Mouse (Mus musculus): ENCODE measurements around the gene Klhdc3. TPM values are rescaled to one million over a fixed set of nuclear protein-coding genes. Genes with fewer than 3 reads are reported as not detected.

Klhdc3 gene
- polyA plus RNA-seq, 1 experiment, result 99.3 TPM

GRCm38 (mm10) chr17:46701489-46701888 lies 20.8 kb upstream of the Klhdc3 start:
- Histone ChIP-seq H3K36me3 (ENCODE audit: control insufficient read depth, insufficient read depth, low read length) (peaks cover 3% of the 10 kb centered on the region; the same call in 1 of the 2 replicates), H3K27ac (ENCODE audit: insufficient read depth, low read depth, low read length) (no peak overlapping the region), H3K4me1 (ENCODE audit: control insufficient read depth, insufficient read depth, insufficient read length, low read length) (peaks cover 32% of the 10 kb centered on the region), H3K27me3 (ENCODE audit: control insufficient read depth, insufficient read depth, low read length) (no peaks in the 10 kb centered on the region), H3K4me3 (ENCODE audit: low read depth, low read length) (no peak overlapping the region)
- WGBS, result 79% methylated on average over 12 of the region's 12 CpGs
- no peak for TF ChIP-seq POLR2A (IDR thresholded peaks at IDR 0.05; ENCODE audit: low read depth, low read length)
- TF ChIP-seq CTCF (IDR thresholded peaks at IDR 0.05; ENCODE audit: extremely low read depth, insufficient read length, insufficient replicate concordance, low read depth, low read length), result no peak

GRCm38 (mm10) chr17:46699912-46700311 lies 19.2 kb upstream of the Klhdc3 start:
- H3K4me1 ChIP-seq (ENCODE audit: control insufficient read depth, insufficient read depth, insufficient read length, low read length), result peaks cover 32% of the 10 kb centered on the region
- H3K27ac ChIP-seq (ENCODE audit: insufficient read depth, low read depth, low read length), result peak overlapping the region; percentile 45
- TF ChIP-seq CTCF (IDR thresholded peaks at IDR 0.05; ENCODE audit: extremely low read depth, insufficient read length, insufficient replicate concordance, low read depth, low read length), result no peak
- TF ChIP-seq POLR2A (IDR thresholded peaks at IDR 0.05; ENCODE audit: low read depth, low read length), result no peak
- 86% methylated on average over 3 of the region's 3 CpGs for WGBS
- no peak overlapping the region for H3K4me3 ChIP-seq (ENCODE audit: low read depth, low read length)
- H3K27me3 ChIP-seq (ENCODE audit: control insufficient read depth, insufficient read depth, low read length), result no peaks in the 10 kb centered on the region
- peaks cover 3% of the 10 kb centered on the region; the same call in 1 of the 2 replicates for H3K36me3 ChIP-seq (ENCODE audit: control insufficient read depth, insufficient read depth, low read length)

GRCm38 (mm10) chr17:46699245-46699644 lies 18.5 kb upstream of the Klhdc3 start:
- 62% methylated on average over 5 of the region's 5 CpGs for WGBS
- TF ChIP-seq CTCF (IDR thresholded peaks at IDR 0.05; ENCODE audit: extremely low read depth, insufficient read length, insufficient replicate concordance, low read depth, low read length) (no peak), POLR2A (IDR thresholded peaks at IDR 0.05; ENCODE audit: low read depth, low read length) (no peak)
- Histone ChIP-seq H3K27ac (ENCODE audit: insufficient read depth, low read depth, low read length) (peak overlapping the region; percentile 68), H3K27me3 (ENCODE audit: control insufficient read depth, insufficient read depth, low read length) (no peaks in the 10 kb centered on the region), H3K4me3 (ENCODE audit: low read depth, low read length) (no peak overlapping the region), H3K4me1 (ENCODE audit: control insufficient read depth, insufficient read depth, insufficient read length, low read length) (peaks cover 32% of the 10 kb centered on the region), H3K36me3 (ENCODE audit: control insufficient read depth, insufficient read depth, low read length) (peaks cover 3% of the 10 kb centered on the region; the same call in 1 of the 2 replicates)

GRCm38 (mm10) chr17:46698515-46698914 lies 17.8 kb upstream of the Klhdc3 start:
- Histone ChIP-seq H3K36me3 (ENCODE audit: control insufficient read depth, insufficient read depth, low read length) (peaks cover 3% of the 10 kb centered on the region; the same call in 1 of the 2 replicates), H3K27me3 (ENCODE audit: control insufficient read depth, insufficient read depth, low read length) (no peaks in the 10 kb centered on the region), H3K27ac (ENCODE audit: insufficient read depth, low read depth, low read length) (peak overlapping the region; percentile 68), H3K4me3 (ENCODE audit: low read depth, low read length) (no peak overlapping the region), H3K4me1 (ENCODE audit: control insufficient read depth, insufficient read depth, insufficient read length, low read length) (peaks cover 27% of the 10 kb centered on the region)
- no peak for TF ChIP-seq POLR2A (IDR thresholded peaks at IDR 0.05; ENCODE audit: low read depth, low read length)
- no peak for TF ChIP-seq CTCF (IDR thresholded peaks at IDR 0.05; ENCODE audit: extremely low read depth, insufficient read length, insufficient replicate concordance, low read depth, low read length)
- 87% methylated on average over 6 of the region's 6 CpGs for WGBS

- Histone ChIP-seq H3K4me3 (ENCODE audit: low read depth, low read length) (no peak overlapping the region), H3K27ac (ENCODE audit: insufficient read depth, low read depth, low read length) (no peak overlapping the region), H3K4me1 (ENCODE audit: control insufficient read depth, insufficient read depth, insufficient read length, low read length) (peaks cover 14% of the 10 kb centered on the region), H3K27me3 (ENCODE audit: control insufficient read depth, insufficient read depth, low read length) (no peaks in the 10 kb centered on the region), H3K36me3 (ENCODE audit: control insufficient read depth, insufficient read depth, low read length) (peaks cover 11% of the 10 kb centered on the region; the same call in 1 of the 2 replicates)
- no peak for TF ChIP-seq CTCF (IDR thresholded peaks at IDR 0.05; ENCODE audit: extremely low read depth, insufficient read length, insufficient replicate concordance, low read depth, low read length)
- TF ChIP-seq POLR2A (IDR thresholded peaks at IDR 0.05; ENCODE audit: low read depth, low read length), result no peak
- 92% methylated on average over 1 of the region's 1 CpGs for WGBS
These were observed 13.9 kb upstream of the Klhdc3 start for GRCm38 (mm10) chr17:46694517-46695063.

- Histone ChIP-seq H3K27ac (ENCODE audit: insufficient read depth, low read depth, low read length) (no peak overlapping the region), H3K4me3 (ENCODE audit: low read depth, low read length) (no peak overlapping the region), H3K36me3 (ENCODE audit: control insufficient read depth, insufficient read depth, low read length) (peaks cover 24% of the 10 kb centered on the region), H3K27me3 (ENCODE audit: control insufficient read depth, insufficient read depth, low read length) (no peaks in the 10 kb centered on the region), H3K4me1 (ENCODE audit: control insufficient read depth, insufficient read depth, insufficient read length, low read length) (no peaks in the 10 kb centered on the region)
- 84% methylated on average over 2 of the region's 2 CpGs for WGBS
- TF ChIP-seq CTCF (IDR thresholded peaks at IDR 0.05; ENCODE audit: extremely low read depth, insufficient read length, insufficient replicate concordance, low read depth, low read length) (no peak), POLR2A (IDR thresholded peaks at IDR 0.05; ENCODE audit: low read depth, low read length) (no peak)
These were observed 10.7 kb upstream of the Klhdc3 start for GRCm38 (mm10) chr17:46691390-46691789.

GRCm38 (mm10) chr17:46690665-46691064 lies 10.0 kb upstream of the Klhdc3 start:
- H3K4me1 ChIP-seq (ENCODE audit: control insufficient read depth, insufficient read depth, insufficient read length, low read length), result no peaks in the 10 kb centered on the region
- H3K36me3 ChIP-seq (ENCODE audit: control insufficient read depth, insufficient read depth, low read length), result peaks cover 31% of the 10 kb centered on the region
- H3K27me3 ChIP-seq (ENCODE audit: control insufficient read depth, insufficient read depth, low read length), result no peaks in the 10 kb centered on the region
- TF ChIP-seq CTCF (IDR thresholded peaks at IDR 0.05; ENCODE audit: extremely low read depth, insufficient read length, insufficient replicate concordance, low read depth, low read length) (no peak), POLR2A (IDR thresholded peaks at IDR 0.05; ENCODE audit: low read depth, low read length) (no peak)
- 90% methylated on average over 12 of the region's 12 CpGs for WGBS
- H3K4me3 ChIP-seq (ENCODE audit: low read depth, low read length), result no peak overlapping the region
- no peak overlapping the region for H3K27ac ChIP-seq (ENCODE audit: insufficient read depth, low read depth, low read length)
